Mouse (Mus musculus): ENCODE data around the gene Atp5g3.
"Not testable (repeated sequence)": the region's sequence is repeated elsewhere in the genome, so short reads cannot be mapped to it uniquely, and the experiment has no call there.

Gene Atp5g3

DNA sequence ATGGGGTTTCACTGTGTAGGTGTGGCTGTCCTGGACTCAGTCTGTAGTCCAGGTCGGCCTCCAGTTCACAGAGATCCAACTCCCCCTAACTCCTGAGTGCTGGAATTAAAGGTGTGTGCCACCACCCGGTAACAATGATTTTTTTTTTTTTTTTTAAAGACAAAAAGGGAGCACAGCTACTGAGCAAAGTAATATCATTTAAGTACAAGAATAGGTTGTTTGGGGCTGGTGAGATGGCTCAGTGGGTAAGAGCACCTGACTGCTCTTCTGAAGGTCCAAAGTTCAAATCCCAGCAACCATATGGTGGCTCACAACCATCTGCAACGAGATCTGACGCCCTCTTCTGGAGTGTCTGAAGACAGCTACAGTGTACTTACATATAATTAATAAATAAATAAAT is 14.2 kb downstream of the Atp5g3 start:
- DNase-seq (ENCODE audit: low read depth, low spot score): not testable (repeated sequence)

DNA sequence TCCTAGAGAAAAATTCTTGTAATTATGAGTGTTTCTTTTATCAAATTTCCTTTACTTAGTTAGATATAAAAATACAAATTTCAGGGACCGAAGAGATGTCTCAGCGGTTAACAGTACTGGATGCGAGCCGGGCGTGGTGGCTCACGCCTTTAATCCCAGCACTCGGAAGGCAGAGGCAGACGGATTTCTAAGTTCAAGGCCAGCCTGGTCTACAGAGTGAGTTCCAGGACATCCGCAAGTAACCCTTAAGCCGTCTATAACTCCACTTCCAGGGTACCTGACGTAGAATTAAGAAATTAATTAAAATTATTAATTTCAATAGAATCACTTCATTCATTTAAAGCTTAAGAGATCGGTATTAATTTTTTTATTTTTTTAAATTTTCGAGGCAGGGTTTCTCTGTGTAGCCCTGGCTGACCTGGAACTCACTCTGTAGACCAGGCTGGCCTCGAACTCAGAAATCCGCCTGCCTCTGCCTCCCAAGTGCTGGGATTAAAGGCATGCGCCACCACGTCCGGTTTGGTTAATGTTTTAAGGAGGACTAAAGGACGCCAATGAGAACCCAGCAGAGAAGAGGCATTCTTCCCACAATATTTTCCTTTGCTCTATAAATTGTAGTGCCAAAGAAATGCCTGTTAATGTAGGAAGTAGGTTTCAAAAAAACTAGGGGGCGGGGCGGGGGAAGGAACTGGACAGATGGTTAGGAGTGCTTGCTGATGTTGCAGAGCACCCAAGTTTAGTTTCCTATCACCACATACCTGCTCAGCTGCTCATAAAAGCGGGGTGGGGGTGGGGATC is 17.5 kb downstream of the Atp5g3 start:
- no peak for DNase-seq (ENCODE audit: low read depth, low spot score)

DNA sequence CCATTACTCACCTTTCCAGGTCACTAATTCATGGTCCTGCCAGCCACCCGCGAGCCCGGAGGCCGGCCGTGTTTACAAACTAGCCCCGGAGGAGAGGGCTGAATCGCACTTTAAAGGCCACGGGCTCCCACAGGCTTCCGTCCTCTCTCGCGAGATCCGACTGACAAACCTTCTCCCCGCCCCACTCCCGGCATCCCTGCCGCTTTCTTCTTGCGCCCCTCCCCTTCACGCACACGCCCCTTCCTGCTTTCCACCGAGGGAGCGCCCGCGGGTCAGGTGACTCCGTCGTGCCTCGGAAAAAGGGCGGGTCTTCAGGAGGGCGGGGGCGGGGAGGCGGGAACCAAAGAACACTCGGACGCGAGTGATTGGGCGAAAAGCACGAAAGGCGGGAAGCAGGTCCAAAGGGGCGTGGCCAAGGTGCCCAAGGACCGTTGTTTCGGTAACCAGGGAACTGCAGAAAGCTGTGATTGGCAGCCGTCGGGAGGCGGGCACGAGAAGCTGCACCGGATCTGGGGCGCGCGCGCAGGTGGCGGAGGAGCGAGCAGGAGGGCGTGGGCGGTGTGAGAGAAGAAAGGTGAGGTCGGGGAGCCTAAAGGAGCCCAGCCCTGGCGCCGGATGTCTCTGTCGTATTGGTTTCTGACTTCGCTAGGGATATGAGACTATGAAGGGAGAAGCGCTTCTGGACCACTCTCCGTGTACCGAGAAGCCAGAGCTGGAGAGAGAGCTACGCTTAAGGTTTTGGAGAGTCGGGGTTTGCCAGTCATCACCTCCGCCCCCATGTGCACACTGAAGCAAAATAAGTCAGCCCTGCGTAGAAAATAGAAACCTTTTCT is 18.4 kb downstream of the Atp5g3 start, which contains the start of gene Atf2:
Gene Atf2, minus strand, starts transcription at position 176 of the 833 bp plus-strand sequence.
- peak; percentile 98 for DNase-seq (ENCODE audit: low read depth, low spot score)

DNA sequence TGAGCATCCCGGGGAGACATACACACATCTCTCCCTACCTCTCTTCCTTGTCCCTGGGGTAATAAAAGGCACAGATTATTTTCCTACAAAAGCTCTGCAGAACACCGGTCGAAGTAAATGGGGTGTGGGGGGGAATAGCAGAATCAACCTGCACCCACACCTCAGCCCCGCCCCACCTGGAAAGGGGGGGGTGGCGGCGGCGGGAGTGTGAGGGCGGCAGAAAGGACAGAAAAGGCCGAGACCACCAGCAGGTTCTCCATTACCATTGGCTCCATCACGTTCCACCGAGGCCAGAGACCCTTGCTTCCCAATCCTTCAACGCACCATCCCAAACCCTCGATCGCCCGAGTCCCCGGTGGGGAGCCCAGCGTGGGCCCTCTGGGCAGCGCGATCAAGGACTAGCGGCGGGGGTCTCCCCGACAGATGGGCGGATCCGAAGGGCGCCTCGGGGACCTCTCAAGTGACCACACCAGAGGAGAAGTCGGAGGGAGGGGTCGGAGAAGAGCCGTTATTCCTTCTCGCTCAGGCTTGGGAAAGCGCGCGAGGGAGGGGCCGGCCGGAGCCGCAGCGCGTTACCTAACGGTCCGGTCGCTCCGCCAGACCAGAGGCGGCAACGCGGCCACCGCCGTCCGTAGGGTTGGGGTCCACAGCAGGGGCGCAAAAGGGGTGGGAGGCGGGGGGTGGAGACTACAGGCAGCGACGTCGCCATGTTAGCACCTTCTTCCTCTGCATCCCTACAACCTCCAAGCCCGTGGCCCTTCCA is 19.2 kb downstream of the Atp5g3 start:
- DNase-seq (ENCODE audit: low read depth, low spot score): no peak

DNA sequence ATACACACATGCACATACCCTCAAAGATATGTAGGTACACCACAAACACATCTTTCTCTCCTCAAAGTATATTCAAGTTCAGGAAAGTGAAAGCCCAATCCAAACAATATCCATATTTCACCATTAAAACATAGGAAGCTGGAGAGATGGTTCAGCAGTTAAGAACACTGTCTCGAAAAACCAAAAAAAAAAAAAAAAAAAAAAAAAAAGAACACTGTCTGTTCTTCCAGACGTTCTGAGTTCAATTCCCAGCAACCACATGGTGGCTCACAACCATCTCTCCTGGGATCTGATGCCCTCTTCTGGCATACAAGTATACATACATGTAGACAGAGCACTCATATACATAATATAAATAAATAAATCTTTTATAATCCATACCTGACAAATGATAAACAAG is 25.1 kb downstream of the Atp5g3 start:
- DNase-seq (ENCODE audit: low read depth, low spot score): no peak

DNA sequence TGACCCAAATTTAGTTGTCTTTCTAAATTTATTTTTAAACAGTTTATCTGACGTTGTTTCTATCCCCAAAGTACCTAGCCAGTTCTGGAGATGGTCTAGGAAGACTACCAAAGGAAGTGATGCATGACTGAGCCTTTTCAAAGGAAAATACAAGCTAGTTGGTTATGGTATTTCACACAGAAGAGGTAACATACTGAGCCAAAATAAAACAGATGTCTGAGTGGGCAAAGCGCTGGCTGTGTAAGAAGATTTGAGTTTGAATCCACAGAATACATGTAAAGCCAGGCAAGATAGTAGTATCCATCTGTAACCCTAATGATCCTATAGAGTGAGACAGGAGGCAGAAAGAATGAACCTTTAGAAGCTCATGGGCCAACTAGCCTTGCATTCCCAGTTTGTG is 33.2 kb downstream of the Atp5g3 start:
- no peak for DNase-seq (ENCODE audit: low read depth, low spot score)

DNA sequence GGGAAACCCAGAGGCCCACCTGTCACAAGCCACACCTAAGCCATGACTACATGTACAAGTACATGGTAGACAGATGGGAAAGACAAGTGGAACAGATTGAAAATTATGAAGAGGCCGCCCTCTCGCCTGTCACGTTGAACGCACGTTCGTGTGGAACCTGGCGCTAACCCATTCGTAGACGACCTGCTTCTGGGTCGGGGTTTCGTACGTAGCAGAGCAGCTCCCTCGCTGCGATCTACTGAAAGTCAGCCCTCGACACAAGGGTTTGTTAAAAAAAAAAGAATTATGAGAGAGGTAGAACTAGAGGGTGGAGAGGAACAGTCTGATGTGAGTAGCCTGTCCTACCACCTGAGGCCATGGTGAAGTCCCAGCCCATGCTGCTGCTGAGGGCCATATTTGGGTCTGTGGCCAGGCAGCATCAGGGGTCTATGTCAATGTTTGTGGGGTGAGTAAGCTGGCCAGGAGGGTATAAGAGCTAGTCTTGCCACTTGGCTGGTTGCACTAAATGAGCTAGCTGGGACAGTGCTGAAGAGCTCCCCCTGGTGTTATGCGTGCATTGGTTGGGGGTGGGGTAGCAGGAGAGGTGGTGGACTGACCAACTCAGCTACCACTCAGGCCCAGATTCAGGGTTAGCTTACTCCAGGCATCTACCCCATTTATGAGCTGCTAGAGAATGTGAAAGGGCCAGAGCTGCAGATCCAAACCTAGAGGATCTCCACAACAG is 43.2 kb downstream of the Atp5g3 start:
- no peak for DNase-seq (ENCODE audit: low read depth, low spot score)

DNA sequence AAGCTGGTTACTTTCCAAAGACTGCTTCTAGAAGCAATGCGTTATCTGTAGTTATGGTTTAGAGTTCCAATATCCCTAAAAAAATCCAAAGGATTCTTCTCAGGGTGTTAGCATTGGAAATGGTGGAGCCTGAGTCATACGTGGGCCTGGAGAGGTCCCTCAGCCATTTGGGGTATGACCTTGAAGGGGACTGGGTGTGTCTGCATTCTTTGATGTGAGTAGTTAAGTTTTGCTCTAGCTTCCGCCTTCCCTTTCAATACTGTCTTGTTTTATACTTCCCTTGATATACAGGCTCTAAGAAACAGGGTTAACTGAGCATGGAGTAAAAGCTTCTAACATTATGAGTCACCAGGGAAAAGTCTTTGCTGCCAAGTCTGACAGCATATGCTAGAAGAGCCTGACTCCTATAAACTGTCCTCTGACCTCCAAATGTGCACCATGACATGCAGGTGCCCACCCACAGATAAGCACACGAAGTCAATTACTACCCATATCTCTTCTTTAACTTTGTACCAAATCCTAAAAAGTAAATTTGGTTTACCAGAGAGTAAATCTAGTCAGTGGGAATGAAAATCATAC is 51.0 kb downstream of the Atp5g3 start:
- no peak for DNase-seq (ENCODE audit: low read depth, low spot score)

All from brain, embryonic 18.5 days (tissue).